14 mouse cellular contexts compared by ENCODE assay signal in the genomic region with DNA sequence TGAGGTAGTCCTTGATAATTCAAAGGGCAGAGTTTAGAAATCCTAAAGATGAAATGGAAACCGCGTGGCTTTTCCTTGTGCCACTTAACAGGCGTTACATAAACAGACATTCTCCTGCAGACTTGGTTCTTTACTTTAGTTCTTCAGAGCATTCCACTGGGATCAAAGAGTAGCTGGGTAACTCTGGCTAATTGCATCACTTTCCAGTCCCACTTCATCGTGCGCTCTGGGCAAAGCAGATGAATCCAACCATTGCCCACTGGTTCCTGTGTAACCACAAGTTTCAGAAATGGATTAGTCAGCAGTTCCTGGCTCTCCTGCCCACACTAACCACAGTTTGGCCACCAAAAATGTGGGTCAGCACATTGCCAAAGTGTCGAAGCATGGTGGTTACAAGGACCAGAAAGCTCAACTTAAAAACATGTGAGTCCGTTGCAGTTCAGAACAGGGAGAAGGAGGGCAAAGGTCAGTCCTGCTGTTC. TPM values are rescaled to one million over a fixed set of nuclear protein-coding genes. Genes with fewer than 3 reads are reported as not detected.
DNase-seq lines count a peak whose midpoint lies in the region; ATAC-seq lines count a peak whose summit lies in the region.
"Had no signal": no experiment of that assay in that cellular context is flagged by ENCODE, and none has a peak within 500 bp of the region (broad histone marks: within the 10 kb centered on the region; RNA-seq: fewer than 3 reads in every experiment).

No protein-coding gene starts in this region.

- peaks cover 3% of the 10 kb centered on the region; the same call in 1 of the 2 replicates for H3K27me3 ChIP-seq in forebrain, embryonic 15.5 days
- H3K27me3 ChIP-seq: embryonic facial prominence, embryonic 12.5 days had no signal

- no peaks in the 10 kb centered on the region for H3K36me3 ChIP-seq in forebrain, embryonic 15.5 days
- H3K36me3 ChIP-seq: embryonic facial prominence, embryonic 12.5 days; limb, embryonic 12.5 days; neural tube, embryonic 13.5 days had no signal

- no peak overlapping the region for H3K9ac ChIP-seq in forebrain, embryonic 15.5 days (replicated peaks)
- H3K9ac ChIP-seq: embryonic facial prominence, embryonic 12.5 days; limb, embryonic 12.5 days; neural tube, embryonic 13.5 days had no signal

- no peak for ATAC-seq in forebrain, embryonic 15.5 days (replicated peaks)

- H3K27ac ChIP-seq in forebrain, embryonic 15.5 days (replicated peaks) = no peak overlapping the region
- H3K27ac ChIP-seq: embryonic facial prominence, embryonic 12.5 days; limb, embryonic 12.5 days; neural tube, embryonic 13.5 days had no signal

- WGBS in forebrain, embryonic 15.5 days = 54% methylated on average over 7 of the region's 7 CpGs

- no peaks in the 10 kb centered on the region for H3K4me1 ChIP-seq in forebrain, embryonic 15.5 days
- H3K4me1 ChIP-seq: embryonic facial prominence, embryonic 12.5 days; neural tube, embryonic 13.5 days had no signal

- DNase-seq in heart, adult 11 months = peak; percentile 94
- no peak for DNase-seq in heart, adult 8-10 months (ENCODE audit: low spot score)
- DNase-seq in 416B (ENCODE audit: low read depth) = peak; percentile 83
- DNase-seq in adrenal gland, postnatal 25 days = peak; percentile 51
- peak; percentile 23 to 36 for DNase-seq in lung, adult 18-20 months
- no peak for DNase-seq in frontal cortex, postnatal 25 days (ENCODE audit: low spot score in 2 of 2)
- no peak for DNase-seq in left cerebral cortex, postnatal 36 days (ENCODE audit: low spot score in 2 of 2)
- DNase-seq: right cerebral cortex, postnatal 25 days had no signal

- intact Hi-C loops in left cerebral cortex, postnatal 36 days (cut with DNase I) = loop anchor here (5.0 to 10.0 kb wide), 3 partner anchors 87 to 460 kb away; no protein-coding TSS in a partner anchor

- no peak overlapping the region for H3K4me3 ChIP-seq in forebrain, embryonic 15.5 days
- H3K4me3 ChIP-seq: embryonic facial prominence, embryonic 12.5 days; limb, embryonic 12.5 days; neural tube, embryonic 13.5 days had no signal

- no peak overlapping the region for H3K4me2 ChIP-seq in forebrain, embryonic 15.5 days (replicated peaks)
- H3K4me2 ChIP-seq: embryonic facial prominence, embryonic 12.5 days; limb, embryonic 12.5 days; neural tube, embryonic 13.5 days had no signal

- no peaks in the 10 kb centered on the region for H3K9me3 ChIP-seq in forebrain, embryonic 15.5 days
- H3K9me3 ChIP-seq: embryonic facial prominence, embryonic 12.5 days; limb, embryonic 12.5 days; neural tube, embryonic 13.5 days had no signal

RNA-seq across cellular contexts. Expression of a gene that starts 15.4 kb away (rescaled TPM):
- total RNA-seq in heart, adult 8-10 months (2022) = not detected
- not detected in 2 replicates for total RNA-seq in adrenal gland, postnatal 25 days (2021)
- not detected for total RNA-seq in left cerebral cortex, postnatal 36 days (2021)
- polyA plus RNA-seq in forebrain, embryonic 15.5 days (2015; fragmentation: Nextera tagmentation; extraction: Ambion mirVana) = not detected in 2 replicates
- total RNA-seq: heart, postnatal 36 days; layer of hippocampus, adult 18-20 months had no signal
- polyA plus RNA-seq: limb, embryonic 12.5 days had no signal

Comparison
In these comparisons a context has a peak if more than half of its experiments do, and no peak if none do; other contexts are left out.
1. DNase-seq: peak in heart, adult 11 months (single experiment), 416B (single experiment), adrenal gland, postnatal 25 days (single experiment) and lung, adult 18-20 months (2 of 2); none in heart, adult 8-10 months (single experiment), frontal cortex, postnatal 25 days (0 of 2) and left cerebral cortex, postnatal 36 days (0 of 2).